Mouse (Mus musculus) retina, postnatal 7 days (tissue): ENCODE data around the gene Zfp992.
"Not testable (repeated sequence)": the region's sequence is repeated elsewhere in the genome, so short reads cannot be mapped to it uniquely, and the experiment has no call there.

ENCODE experiments used
- DNase-seq: peaks from one replicate; pipeline ENCODE4 v3.0.0-alpha.2; 2012; ENCODE audit warnings: low read depth, low spot score

Gene Zfp992

DNA sequence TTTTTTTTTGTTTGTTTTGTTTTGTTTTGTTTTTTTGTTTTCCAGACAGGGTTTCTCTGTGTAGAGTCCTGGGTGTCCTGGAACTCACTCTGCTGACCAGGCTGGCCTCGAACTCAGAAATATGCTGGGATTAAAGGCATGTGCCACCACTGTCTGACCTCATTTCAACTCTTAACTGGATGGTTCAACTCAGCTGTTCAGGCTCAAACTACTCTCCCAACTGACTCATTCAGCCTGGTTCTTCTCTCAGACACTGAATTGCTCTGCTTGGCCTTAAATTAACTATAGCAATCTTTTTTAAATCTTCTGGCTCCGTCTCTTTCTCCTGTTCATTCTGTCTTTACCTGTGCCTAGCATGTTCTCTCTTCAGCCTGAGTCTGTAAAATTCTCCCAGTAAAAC lies 68.3 kb downstream of the Zfp992 start:
- DNase-seq = not testable (repeated sequence)
